Mouse (Mus musculus) embryonic facial prominence, embryonic 12.5 days (tissue): ENCODE measurements at regions not wholly inside any gene's neighbourhood (a gene's known extent, or its start where the extent isn't known, plus 50 kb on each side); places are given as distances from the start of the nearest gene placed in this dataset.

Source experiments
- ATAC-seq: fragments of 200-750 bp; cut with Nextera tagmentation; 2 replicates; pipeline ENCODE4 v1.8.0; 2017; ENCODE audit not compliant: insufficient number of reproducible peaks, insufficient read depth, low FRiP score, low TSS enrichment
- H3K27ac ChIP-seq: fragments of 300-500 bp; sonication (generic); 2 replicates; pipeline ENCODE4 v1.5.1; 2016; ENCODE audit warnings: mild to moderate bottlenecking
- H3K27me3 ChIP-seq: fragments of 300-500 bp; sonication (generic); 2 replicates; pipeline ENCODE4 v1.6.1; 2016; ENCODE audit warnings: mild to moderate bottlenecking, moderate library complexity
- H3K36me3 ChIP-seq: fragments of 300-500 bp; sonication (generic); 2 replicates; pipeline ENCODE4 v1.6.1; 2016; ENCODE audit warnings: mild to moderate bottlenecking
- H3K4me1 ChIP-seq: fragments of 300-500 bp; sonication (generic); 2 replicates; pipeline ENCODE4 v1.6.1; 2016
- H3K4me2 ChIP-seq: fragments of 300-500 bp; sonication (generic); replicated peaks from 2 replicates; pipeline ENCODE4 v1.6.1; 2016; ENCODE audit warnings: mild to moderate bottlenecking, moderate library complexity
- H3K4me3 ChIP-seq: fragments of 300-500 bp; sonication (generic); 2 replicates; pipeline ENCODE4 v1.5.1; 2016; ENCODE audit warnings: mild to moderate bottlenecking
- H3K9ac ChIP-seq: fragments of 300-500 bp; sonication (generic); 2 replicates; pipeline ENCODE4 v1.6.1; 2016; ENCODE audit warnings: mild to moderate bottlenecking, moderate library complexity
- H3K9me3 ChIP-seq: fragments of 300-500 bp; sonication (generic); 2 replicates; pipeline ENCODE4 v1.6.1; 2016; ENCODE audit warnings: mild to moderate bottlenecking, moderate library complexity
- WGBS: fragments of 180-500 bp; shearing (Covaris S2); methylation state at CpG from one replicate; pipeline ENCODE4 v1.1.7; 2016; 5-methylcytosine and 5-hydroxymethylcytosine counted together

- no peaks in the 10 kb centered on the region for H3K4me1 ChIP-seq
- ATAC-seq = no peak
- no peak overlapping the region for H3K4me2 ChIP-seq
- no peak overlapping the region for H3K9ac ChIP-seq
- no peak overlapping the region for H3K4me3 ChIP-seq
- no peaks in the 10 kb centered on the region for H3K9me3 ChIP-seq
- no peak overlapping the region for H3K27ac ChIP-seq
- no peaks in the 10 kb centered on the region for H3K36me3 ChIP-seq
- no peaks in the 10 kb centered on the region for H3K27me3 ChIP-seq
Measured at GRCm38 (mm10) chr4:56619803-56620202, 120.1 kb upstream of the Gm26657 start.

GRCm38 (mm10) chr4:56619054-56619453 lies 120.8 kb upstream of the Gm26657 start:
- H3K9ac ChIP-seq = no peak overlapping the region
- no peaks in the 10 kb centered on the region for H3K4me1 ChIP-seq
- no peaks in the 10 kb centered on the region for H3K9me3 ChIP-seq
- H3K36me3 ChIP-seq = no peaks in the 10 kb centered on the region
- ATAC-seq = no peak
- no peaks in the 10 kb centered on the region for H3K27me3 ChIP-seq
- no peak overlapping the region for H3K4me3 ChIP-seq
- WGBS = 77% methylated on average over 3 of the region's 3 CpGs
- H3K4me2 ChIP-seq = no peak overlapping the region
- H3K27ac ChIP-seq = no peak overlapping the region

- Histone ChIP-seq H3K4me3 (no peak overlapping the region), H3K9ac (no peak overlapping the region), H3K9me3 (no peaks in the 10 kb centered on the region), H3K36me3 (no peaks in the 10 kb centered on the region), H3K4me1 (no peaks in the 10 kb centered on the region), H3K27me3 (no peaks in the 10 kb centered on the region), H3K27ac (no peak overlapping the region), H3K4me2 (no peak overlapping the region)
- ATAC-seq = no peak
- 90% methylated on average over 5 of the region's 5 CpGs for WGBS
Measured at GRCm38 (mm10) chr4:56618433-56618832, 121.4 kb upstream of the Gm26657 start.

GRCm38 (mm10) chr4:56617661-56618360 lies 122.1 kb upstream of the Gm26657 start:
- Histone ChIP-seq H3K36me3 (no peaks in the 10 kb centered on the region), H3K9ac (no peak overlapping the region), H3K27me3 (no peaks in the 10 kb centered on the region), H3K9me3 (no peaks in the 10 kb centered on the region), H3K27ac (no peak overlapping the region), H3K4me3 (no peak overlapping the region), H3K4me2 (no peak overlapping the region), H3K4me1 (no peaks in the 10 kb centered on the region)
- WGBS = 80% methylated on average over 10 of the region's 10 CpGs
- ATAC-seq = no peak

- Histone ChIP-seq H3K36me3 (no peaks in the 10 kb centered on the region), H3K4me2 (no peak overlapping the region), H3K9ac (no peak overlapping the region), H3K4me3 (no peak overlapping the region), H3K9me3 (no peaks in the 10 kb centered on the region), H3K27ac (no peak overlapping the region), H3K4me1 (no peaks in the 10 kb centered on the region), H3K27me3 (no peaks in the 10 kb centered on the region)
- ATAC-seq = no peak
- WGBS = 73% methylated on average over 4 of the region's 4 CpGs
Measured at GRCm38 (mm10) chr4:56612325-56612724, 127.5 kb upstream of the Gm26657 start.

- WGBS = 41% methylated on average over 4 of the region's 4 CpGs
Measured at GRCm38 (mm10) chr4:56611751-56612150, 128.1 kb upstream of the Gm26657 start.

GRCm38 (mm10) chr4:56610273-56610672 lies 129.6 kb upstream of the Gm26657 start:
- Histone ChIP-seq H3K36me3 (no peaks in the 10 kb centered on the region), H3K9me3 (no peaks in the 10 kb centered on the region), H3K4me3 (no peak overlapping the region), H3K9ac (no peak overlapping the region), H3K4me2 (no peak overlapping the region), H3K27ac (no peak overlapping the region), H3K27me3 (no peaks in the 10 kb centered on the region), H3K4me1 (no peaks in the 10 kb centered on the region)
- 77% methylated on average over 6 of the region's 6 CpGs for WGBS
- ATAC-seq = no peak

More at GRCm38 (mm10) chr4:56611751-56612150, 128.1 kb upstream of the Gm26657 start:
- no peak overlapping the region for H3K4me2 ChIP-seq
- H3K27ac ChIP-seq = no peak overlapping the region
- no peak for ATAC-seq
- no peak overlapping the region for H3K4me3 ChIP-seq
- H3K27me3 ChIP-seq = no peaks in the 10 kb centered on the region
- no peaks in the 10 kb centered on the region for H3K4me1 ChIP-seq
- H3K36me3 ChIP-seq = no peaks in the 10 kb centered on the region
- no peak overlapping the region for H3K9ac ChIP-seq
- H3K9me3 ChIP-seq = no peaks in the 10 kb centered on the region

- Histone ChIP-seq H3K4me3 (no peak overlapping the region), H3K9ac (no peak overlapping the region), H3K36me3 (no peaks in the 10 kb centered on the region), H3K27me3 (no peaks in the 10 kb centered on the region), H3K4me2 (no peak overlapping the region), H3K27ac (no peak overlapping the region), H3K9me3 (no peaks in the 10 kb centered on the region), H3K4me1 (no peaks in the 10 kb centered on the region)
- no peak for ATAC-seq
- 85% methylated on average over 4 of the region's 4 CpGs for WGBS
Measured at GRCm38 (mm10) chr4:56608701-56609100, 131.2 kb upstream of the Gm26657 start.

- Histone ChIP-seq H3K9ac (no peak overlapping the region), H3K4me3 (no peak overlapping the region), H3K36me3 (no peaks in the 10 kb centered on the region), H3K4me1 (no peaks in the 10 kb centered on the region), H3K27me3 (no peaks in the 10 kb centered on the region), H3K27ac (no peak overlapping the region), H3K4me2 (no peak overlapping the region), H3K9me3 (no peaks in the 10 kb centered on the region)
- ATAC-seq = no peak
- WGBS = 83% methylated on average over 2 of the region's 2 CpGs
Measured at GRCm38 (mm10) chr4:56598398-56598797, 141.5 kb upstream of the Gm26657 start.

- Histone ChIP-seq H3K4me2 (no peak overlapping the region), H3K27me3 (no peaks in the 10 kb centered on the region), H3K4me3 (no peak overlapping the region), H3K9me3 (no peaks in the 10 kb centered on the region), H3K27ac (no peak overlapping the region), H3K4me1 (no peaks in the 10 kb centered on the region), H3K9ac (no peak overlapping the region), H3K36me3 (no peaks in the 10 kb centered on the region)
- ATAC-seq = no peak
Measured at GRCm38 (mm10) chr4:56597931-56598330, 141.9 kb upstream of the Gm26657 start.

GRCm38 (mm10) chr4:56582405-56582804 lies 157.5 kb upstream of the Gm26657 start:
- H3K4me2 ChIP-seq = no peak overlapping the region
- 72% methylated on average over 3 of the region's 3 CpGs for WGBS
- H3K27ac ChIP-seq = no peak overlapping the region
- H3K4me3 ChIP-seq = no peak overlapping the region
- no peak for ATAC-seq
- H3K27me3 ChIP-seq = no peaks in the 10 kb centered on the region
- H3K36me3 ChIP-seq = no peaks in the 10 kb centered on the region
- no peaks in the 10 kb centered on the region for H3K9me3 ChIP-seq
- H3K4me1 ChIP-seq = no peaks in the 10 kb centered on the region
- H3K9ac ChIP-seq = no peak overlapping the region

- Histone ChIP-seq H3K36me3 (no peaks in the 10 kb centered on the region), H3K27me3 (no peaks in the 10 kb centered on the region), H3K9me3 (no peaks in the 10 kb centered on the region), H3K4me1 (no peaks in the 10 kb centered on the region), H3K4me2 (no peak overlapping the region), H3K4me3 (no peak overlapping the region), H3K27ac (no peak overlapping the region), H3K9ac (no peak overlapping the region)
- 84% methylated on average over 15 of the region's 15 CpGs for WGBS
- ATAC-seq = no peak
Measured at GRCm38 (mm10) chr4:56576837-56577548, 162.9 kb upstream of the Gm26657 start.
